Mouse (Mus musculus) C2C12 (cell line): Measurements from ENCODE around the gene Zfp277. TPM values are rescaled to one million over a fixed set of nuclear protein-coding genes. Genes with fewer than 3 reads are reported as not detected.
A peak's percentile ranks its signal among the peaks of the same experiment; 100 is the strongest.

ENCODE experiments used
- H3K27me3 ChIP-seq: one replicate; pipeline ENCODE4 v1.6.1; 2011; ENCODE audit not compliant: control insufficient read depth, insufficient read depth, insufficient read length
- H3K36me3 ChIP-seq: one replicate; pipeline ENCODE4 v1.6.1; 2011; ENCODE audit not compliant: control insufficient read depth, insufficient read depth
- H3K4me3 ChIP-seq: one replicate; pipeline ENCODE4 v1.5.1; 2011; ENCODE audit warnings: mild to moderate bottlenecking, control low read depth; ENCODE audit not compliant: poor library complexity, insufficient read depth, severe bottlenecking
- H3K79me2 ChIP-seq: one replicate; pipeline ENCODE4 v1.6.1; 2011; ENCODE audit not compliant: control insufficient read depth, insufficient read depth
- H3K79me3 ChIP-seq: one replicate; pipeline ENCODE4 v1.6.1; 2011; ENCODE audit warnings: low read depth, control low read depth
- H3ac ChIP-seq: one replicate; pipeline ENCODE3; 2011; ENCODE audit warnings: low read depth; ENCODE audit not compliant: control insufficient read depth, insufficient read length
- CEBPB ChIP-seq: IDR thresholded peaks from one replicate; pipeline ENCODE4 v1.6.1; 2011; ENCODE audit warnings: low read depth, mild to moderate bottlenecking, control low read depth, moderate library complexity
- CTCF ChIP-seq: IDR thresholded peaks from one replicate; pipeline ENCODE4 v1.5.1; 2011; ENCODE audit not compliant: control insufficient read depth, insufficient read depth, insufficient read length
- FOSL1 ChIP-seq: IDR thresholded peaks from one replicate; pipeline ENCODE4 v1.8.0; 2011; ENCODE audit warnings: mild to moderate bottlenecking, low read length; ENCODE audit not compliant: poor library complexity, insufficient read depth, severe bottlenecking
- MAX ChIP-seq: IDR thresholded peaks from one replicate; pipeline ENCODE4 v1.6.1; 2011; ENCODE audit warnings: mild to moderate bottlenecking, control low read depth
- MYOD1 ChIP-seq: IDR thresholded peaks from one replicate; pipeline ENCODE4 v1.6.1; 2011; ENCODE audit warnings: low read depth; ENCODE audit not compliant: control insufficient read depth, insufficient read length
- MYOG ChIP-seq: IDR thresholded peaks from one replicate; pipeline ENCODE4 v1.6.1; 2011; ENCODE audit not compliant: control insufficient read depth, insufficient read length; ENCODE audit errors: extremely low read depth
- USF1 ChIP-seq: IDR thresholded peaks from one replicate; pipeline ENCODE4 v1.6.1; 2011; ENCODE audit warnings: low read depth, mild to moderate bottlenecking, control low read depth, moderate library complexity
- polyA plus RNA-seq: library from polyadenylated mRNA; unstranded; fragments of >200 nt; fragmentation: generic; extraction: Trizol; gene quantifications from one replicate; pipeline ENCODE4 v1.2.1, GENCODE M21; 2012; ENCODE audit warnings: missing spikeins

Zfp277 gene
- polyA plus RNA-seq, 1 experiment = 8.0 TPM

GRCm38 (mm10) chr12:40462693-40463235 lies 17.1 kb upstream of the Zfp277 start:
- TF ChIP-seq MYOD1 = no peak
- TF ChIP-seq MYOG = no peak
- no peak for TF ChIP-seq CTCF
- no peak for TF ChIP-seq MAX
- TF ChIP-seq USF1 = no peak
- no peak for TF ChIP-seq FOSL1
- no peak for TF ChIP-seq CEBPB
- H3K79me3 ChIP-seq = no peaks in the 10 kb centered on the region
- H3K79me2 ChIP-seq = no peaks in the 10 kb centered on the region
- H3K4me3 ChIP-seq = no peak overlapping the region
- H3ac ChIP-seq = no peak overlapping the region
- H3K36me3 ChIP-seq = no peaks in the 10 kb centered on the region
- H3K27me3 ChIP-seq = no peaks in the 10 kb centered on the region

GRCm38 (mm10) chr12:40459673-40460265 lies 14.1 kb upstream of the Zfp277 start:
- Histone ChIP-seq H3K79me2 (no peaks in the 10 kb centered on the region), H3K27me3 (no peaks in the 10 kb centered on the region), H3K79me3 (no peaks in the 10 kb centered on the region), H3ac (no peak overlapping the region), H3K36me3 (no peaks in the 10 kb centered on the region), H3K4me3 (no peak overlapping the region)
- TF ChIP-seq USF1 (peak; percentile 3), FOSL1 (no peak)

- Histone ChIP-seq H3K4me3 (no peak overlapping the region), H3K79me3 (no peaks in the 10 kb centered on the region)
- no peak for TF ChIP-seq MYOD1
Observed at GRCm38 (mm10) chr12:40458977-40459376, 13.3 kb upstream of the Zfp277 start.

GRCm38 (mm10) chr12:40456517-40456916 lies 10.8 kb upstream of the Zfp277 start:
- no peak for TF ChIP-seq USF1
- H3K4me3 ChIP-seq = no peak overlapping the region
- no peaks in the 10 kb centered on the region for H3K79me2 ChIP-seq
- H3ac ChIP-seq = no peak overlapping the region
- no peaks in the 10 kb centered on the region for H3K36me3 ChIP-seq
- no peaks in the 10 kb centered on the region for H3K27me3 ChIP-seq
- H3K79me3 ChIP-seq = no peaks in the 10 kb centered on the region

More at GRCm38 (mm10) chr12:40458977-40459376, 13.3 kb upstream of the Zfp277 start:
- no peak overlapping the region for H3ac ChIP-seq
- no peaks in the 10 kb centered on the region for H3K27me3 ChIP-seq
- no peaks in the 10 kb centered on the region for H3K36me3 ChIP-seq
- H3K79me2 ChIP-seq = no peaks in the 10 kb centered on the region

GRCm38 (mm10) chr12:40449119-40449795 lies 3.6 kb upstream of the Zfp277 start:
- no peaks in the 10 kb centered on the region for H3K36me3 ChIP-seq
- no peak overlapping the region for H3K4me3 ChIP-seq
- no peaks in the 10 kb centered on the region for H3K79me2 ChIP-seq
- H3ac ChIP-seq = no peak overlapping the region
- TF ChIP-seq MYOD1 (no peak), MAX (no peak), CEBPB (no peak), USF1 (no peak), MYOG (no peak), CTCF (no peak), FOSL1 (no peak)
- H3K79me3 ChIP-seq = peaks cover 2% of the 10 kb centered on the region
- H3K27me3 ChIP-seq = no peaks in the 10 kb centered on the region

- TF ChIP-seq FOSL1 = no peak
- TF ChIP-seq MAX = no peak
- no peak for TF ChIP-seq CEBPB
- no peak for TF ChIP-seq CTCF
- TF ChIP-seq MYOG = no peak
- no peak for TF ChIP-seq USF1
- TF ChIP-seq MYOD1 = no peak
- peaks cover 2% of the 10 kb centered on the region for H3K79me3 ChIP-seq
- H3K27me3 ChIP-seq = no peaks in the 10 kb centered on the region
- no peaks in the 10 kb centered on the region for H3K79me2 ChIP-seq
- H3ac ChIP-seq = no peak overlapping the region
- no peaks in the 10 kb centered on the region for H3K36me3 ChIP-seq
- no peak overlapping the region for H3K4me3 ChIP-seq
Observed at GRCm38 (mm10) chr12:40447561-40448355, 2.1 kb upstream of the Zfp277 start.
